Mouse (Mus musculus): ENCODE measurements around the gene Zfp266. TPM values are rescaled to one million over a fixed set of nuclear protein-coding genes. Genes with fewer than 3 reads are reported as not detected.
"Not testable (repeated sequence)": the region's sequence is repeated elsewhere in the genome, so short reads cannot be mapped to it uniquely, and the experiment has no call there.

Gene Zfp266
- total RNA-seq (2014; fragmentation: Nextera tagmentation) = 48.4 and 54.9 TPM in 2 replicates
- total RNA-seq (2017) = 46.8 and 47.2 TPM in 2 replicates

GRCm38 (mm10) chr9:20521306-20521957, at the start of gene Zfp266:
Gene Zfp266 (minus strand): TSS chr9:20521417.
- ATAC-seq (replicated peaks; ENCODE audit: low FRiP score, low TSS enrichment, poor library complexity, severe bottlenecking) = peak; percentile 92

- ATAC-seq (replicated peaks; ENCODE audit: low FRiP score, low TSS enrichment, poor library complexity, severe bottlenecking) = not testable (repeated sequence)
These were observed 44.3 kb upstream of the Zfp266 start for GRCm38 (mm10) chr9:20565326-20566030.

- ATAC-seq (replicated peaks; ENCODE audit: low FRiP score, low TSS enrichment, poor library complexity, severe bottlenecking) = no peak
These were observed 41.0 kb upstream of the Zfp266 start for GRCm38 (mm10) chr9:20562177-20562576.

GRCm38 (mm10) chr9:20552698-20553097, 31.5 kb upstream of the Zfp266 start:
- no peak for ATAC-seq (replicated peaks; ENCODE audit: low FRiP score, low TSS enrichment, poor library complexity, severe bottlenecking)

- no peak for ATAC-seq (replicated peaks; ENCODE audit: low FRiP score, low TSS enrichment, poor library complexity, severe bottlenecking)
These were observed 30.6 kb upstream of the Zfp266 start for GRCm38 (mm10) chr9:20551781-20552275.

GRCm38 (mm10) chr9:20545151-20545550, 23.9 kb upstream of the Zfp266 start:
- peak; percentile 74 for ATAC-seq (replicated peaks; ENCODE audit: low FRiP score, low TSS enrichment, poor library complexity, severe bottlenecking)

GRCm38 (mm10) chr9:20544070-20544821, 23.0 kb upstream of the Zfp266 start:
- ATAC-seq (replicated peaks; ENCODE audit: low FRiP score, low TSS enrichment, poor library complexity, severe bottlenecking) = peak; percentile 95

- ATAC-seq (replicated peaks; ENCODE audit: low FRiP score, low TSS enrichment, poor library complexity, severe bottlenecking) = no peak
These were observed 22.3 kb upstream of the Zfp266 start for GRCm38 (mm10) chr9:20543496-20543895.

GRCm38 (mm10) chr9:20536598-20536997, 15.4 kb upstream of the Zfp266 start:
- no peak for ATAC-seq (replicated peaks; ENCODE audit: low FRiP score, low TSS enrichment, poor library complexity, severe bottlenecking)

- ATAC-seq (replicated peaks; ENCODE audit: low FRiP score, low TSS enrichment, poor library complexity, severe bottlenecking) = no peak
These were observed 13.2 kb upstream of the Zfp266 start for GRCm38 (mm10) chr9:20534326-20534926.

- no peak for ATAC-seq (replicated peaks; ENCODE audit: low FRiP score, low TSS enrichment, poor library complexity, severe bottlenecking)
These were observed 546 bp downstream of the Zfp266 start for GRCm38 (mm10) chr9:20520531-20521210.

GRCm38 (mm10) chr9:20519949-20520348, 1.3 kb downstream of the Zfp266 start:
- 0 out of 2 replicates have a peak, but pooled peaks have one; percentile 36 for ATAC-seq (replicated peaks; ENCODE audit: low FRiP score, low TSS enrichment, poor library complexity, severe bottlenecking)

- no peak for ATAC-seq (replicated peaks; ENCODE audit: low FRiP score, low TSS enrichment, poor library complexity, severe bottlenecking)
These were observed 2.5 kb downstream of the Zfp266 start for GRCm38 (mm10) chr9:20518708-20519107.

GRCm38 (mm10) chr9:20517727-20518126, 3.5 kb downstream of the Zfp266 start:
- ATAC-seq (replicated peaks; ENCODE audit: low FRiP score, low TSS enrichment, poor library complexity, severe bottlenecking) = no peak

- ATAC-seq (replicated peaks; ENCODE audit: low FRiP score, low TSS enrichment, poor library complexity, severe bottlenecking) = no peak
These were observed 7.2 kb downstream of the Zfp266 start for GRCm38 (mm10) chr9:20514016-20514415.

GRCm38 (mm10) chr9:20512714-20513113, 8.5 kb downstream of the Zfp266 start:
- ATAC-seq (replicated peaks; ENCODE audit: low FRiP score, low TSS enrichment, poor library complexity, severe bottlenecking) = no peak

GRCm38 (mm10) chr9:20511645-20512044, 9.6 kb downstream of the Zfp266 start:
- peak; percentile 64 for ATAC-seq (replicated peaks; ENCODE audit: low FRiP score, low TSS enrichment, poor library complexity, severe bottlenecking)

GRCm38 (mm10) chr9:20510346-20510745, 10.9 kb downstream of the Zfp266 start:
- ATAC-seq (replicated peaks; ENCODE audit: low FRiP score, low TSS enrichment, poor library complexity, severe bottlenecking) = no peak

- peak; percentile 86 for ATAC-seq (replicated peaks; ENCODE audit: low FRiP score, low TSS enrichment, poor library complexity, severe bottlenecking)
These were observed 11.5 kb downstream of the Zfp266 start for GRCm38 (mm10) chr9:20509676-20510075.
